Mouse (Mus musculus) midbrain, embryonic 16.5 days (tissue): ENCODE results near the gene Tnfaip8l3. TPM values are rescaled to one million over a fixed set of nuclear protein-coding genes. Genes with fewer than 3 reads are reported as not detected.
"Not testable (repeated sequence)": the region's sequence is repeated elsewhere in the genome, so short reads cannot be mapped to it uniquely, and the experiment has no call there.

Experiments
- ATAC-seq: fragments of 200-750 bp; cut with Nextera tagmentation; 2 replicates; pipeline ENCODE4 v1.8.0; 2017; ENCODE audit warnings: moderate TSS enrichment
- H3K27ac ChIP-seq: fragments of 300-500 bp; sonication (generic); 2 replicates; pipeline ENCODE4 v1.5.1; 2014; ENCODE audit warnings: mild to moderate bottlenecking, low read length, mixed read lengths
- H3K27me3 ChIP-seq: fragments of 300-500 bp; sonication (generic); 2 replicates; pipeline ENCODE4 v1.6.1; 2014; ENCODE audit warnings: low read depth, low read length, mixed read lengths; ENCODE audit not compliant: control insufficient read depth, insufficient read depth
- H3K36me3 ChIP-seq: fragments of 300-500 bp; sonication (generic); 2 replicates; pipeline ENCODE4 v1.6.1; 2014; ENCODE audit warnings: mild to moderate bottlenecking, low read length, moderate library complexity, mixed read lengths; ENCODE audit not compliant: control insufficient read depth, insufficient read depth
- H3K4me1 ChIP-seq: fragments of 300-500 bp; sonication (generic); 2 replicates; pipeline ENCODE4 v1.6.1; 2014; ENCODE audit warnings: mild to moderate bottlenecking, low read length, mixed read lengths; ENCODE audit not compliant: control insufficient read depth, insufficient read depth
- H3K4me2 ChIP-seq: fragments of 300-500 bp; sonication (generic); 2 replicates; pipeline ENCODE4 v1.6.1; 2014; ENCODE audit warnings: mild to moderate bottlenecking, low read length, mixed read lengths
- H3K4me3 ChIP-seq: fragments of 300-500 bp; sonication (generic); 2 replicates; pipeline ENCODE4 v1.5.1; 2014; ENCODE audit warnings: low read depth, mild to moderate bottlenecking, low read length, moderate library complexity, mixed read lengths
- H3K9ac ChIP-seq: fragments of 300-500 bp; sonication (generic); 2 replicates; pipeline ENCODE4 v1.6.1; 2014; ENCODE audit warnings: low read depth, low read length, mixed read lengths
- H3K9me3 ChIP-seq: fragments of 300-500 bp; sonication (generic); replicated peaks from 2 replicates; pipeline ENCODE4 v1.6.1; 2014; ENCODE audit warnings: mild to moderate bottlenecking, low read length, mixed read lengths; ENCODE audit not compliant: control insufficient read depth, poor library complexity, severe bottlenecking
- WGBS: fragments of 180-500 bp; shearing (Covaris S2); extraction: QIAGEN DNeasy Blood & Tissue Kit; methylation state at CpG from one replicate; pipeline ENCODE4 v1.1.7; 2014; 5-methylcytosine and 5-hydroxymethylcytosine counted together
- polyA plus RNA-seq: library from polyadenylated mRNA; unstranded; fragments of >200 nt; fragmentation: Nextera tagmentation; extraction: Ambion mirVana; gene quantifications from 2 replicates; pipeline ENCODE4 v1.2.1, GENCODE M21; 2015

The Tnfaip8l3 gene
- polyA plus RNA-seq, 1 experiment from 2014 or later = 1.0 TPM

- Histone ChIP-seq H3K9ac (no peak overlapping the region), H3K9me3 (no peaks in the 10 kb centered on the region), H3K27ac (no peak overlapping the region), H3K4me1 (peaks cover 7% of the 10 kb centered on the region; the same call in 1 of the 2 replicates), H3K27me3 (no peaks in the 10 kb centered on the region), H3K36me3 (no peaks in the 10 kb centered on the region), H3K4me2 (peak overlapping the region; percentile 13; the same call in 1 of the 2 replicates), H3K4me3 (no peak overlapping the region)
- WGBS = 39% methylated on average over 9 of the region's 9 CpGs
- peak; percentile 70; the same call in 1 of the 2 replicates for ATAC-seq
Measured at GRCm38 (mm10) chr9:54037717-54038116, 30.5 kb downstream of the Tnfaip8l3 start.

GRCm38 (mm10) chr9:54034691-54035090 is 33.5 kb downstream of the Tnfaip8l3 start:
- WGBS = 77% methylated on average over 5 of the region's 5 CpGs

GRCm38 (mm10) chr9:54022795-54023194 is 45.4 kb downstream of the Tnfaip8l3 start:
- Histone ChIP-seq H3K9me3 (no peaks in the 10 kb centered on the region), H3K36me3 (no peaks in the 10 kb centered on the region), H3K27ac (no peak overlapping the region), H3K4me2 (no peak overlapping the region), H3K4me1 (no peaks in the 10 kb centered on the region), H3K27me3 (no peaks in the 10 kb centered on the region), H3K9ac (no peak overlapping the region), H3K4me3 (no peak overlapping the region)
- 69% methylated on average over 3 of the region's 3 CpGs for WGBS
- no peak for ATAC-seq

More at GRCm38 (mm10) chr9:54034691-54035090, 33.5 kb downstream of the Tnfaip8l3 start:
- H3K4me3 ChIP-seq = no peak overlapping the region
- no peaks in the 10 kb centered on the region for H3K9me3 ChIP-seq
- H3K4me1 ChIP-seq = peaks cover 7% of the 10 kb centered on the region; the same call in 1 of the 2 replicates
- H3K36me3 ChIP-seq = no peaks in the 10 kb centered on the region
- no peak overlapping the region for H3K4me2 ChIP-seq
- no peaks in the 10 kb centered on the region for H3K27me3 ChIP-seq
- no peak overlapping the region for H3K27ac ChIP-seq
- no peak for ATAC-seq
- no peak overlapping the region for H3K9ac ChIP-seq

GRCm38 (mm10) chr9:53994528-53994927 is 73.7 kb downstream of the Tnfaip8l3 start:
- H3K9ac ChIP-seq = no peak overlapping the region
- H3K4me2 ChIP-seq = no peak overlapping the region
- no peak overlapping the region for H3K4me3 ChIP-seq
- H3K4me1 ChIP-seq = no peaks in the 10 kb centered on the region
- no peaks in the 10 kb centered on the region for H3K36me3 ChIP-seq
- 67% methylated on average over 1 of the region's 1 CpGs for WGBS
- H3K27me3 ChIP-seq = no peaks in the 10 kb centered on the region
- ATAC-seq = no peak
- H3K9me3 ChIP-seq = no peaks in the 10 kb centered on the region
- H3K27ac ChIP-seq = no peak overlapping the region

GRCm38 (mm10) chr9:53992567-53992966 is 75.6 kb downstream of the Tnfaip8l3 start:
- H3K9me3 ChIP-seq, ATAC-seq, H3K4me1 ChIP-seq, H3K4me2 ChIP-seq, H3K9ac ChIP-seq, H3K4me3 ChIP-seq, H3K27ac ChIP-seq, H3K27me3 ChIP-seq, H3K36me3 ChIP-seq: not testable (repeated sequence)

- Histone ChIP-seq H3K4me3 (no peak overlapping the region), H3K27ac (no peak overlapping the region), H3K36me3 (no peaks in the 10 kb centered on the region), H3K9ac (no peak overlapping the region), H3K9me3 (no peaks in the 10 kb centered on the region), H3K27me3 (no peaks in the 10 kb centered on the region; the same call in 1 of the 2 replicates), H3K4me2 (no peak overlapping the region), H3K4me1 (peaks cover 2% of the 10 kb centered on the region; the same call in 1 of the 2 replicates)
- WGBS = 3% methylated on average over 3 of the region's 3 CpGs
- ATAC-seq = peak; percentile 89
Measured at GRCm38 (mm10) chr9:53990921-53991320, 77.3 kb downstream of the Tnfaip8l3 start.

GRCm38 (mm10) chr9:53986972-53987371 is 81.2 kb downstream of the Tnfaip8l3 start:
- peak; percentile 63; the same call in 1 of the 2 replicates for ATAC-seq
- peaks cover 2% of the 10 kb centered on the region; the same call in 1 of the 2 replicates for H3K4me1 ChIP-seq
- H3K27ac ChIP-seq = no peak overlapping the region
- 28% methylated on average over 3 of the region's 3 CpGs for WGBS
- H3K4me3 ChIP-seq = no peak overlapping the region
- no peak overlapping the region for H3K9ac ChIP-seq
- H3K36me3 ChIP-seq = no peaks in the 10 kb centered on the region
- no peaks in the 10 kb centered on the region; the same call in 1 of the 2 replicates for H3K27me3 ChIP-seq
- no peak overlapping the region for H3K4me2 ChIP-seq
- no peaks in the 10 kb centered on the region for H3K9me3 ChIP-seq

GRCm38 (mm10) chr9:53984868-53985267 is 83.3 kb downstream of the Tnfaip8l3 start:
- Histone ChIP-seq H3K4me3 (no peak overlapping the region), H3K27me3 (no peaks in the 10 kb centered on the region; the same call in 1 of the 2 replicates), H3K4me1 (peaks cover 2% of the 10 kb centered on the region; the same call in 1 of the 2 replicates), H3K9me3 (no peaks in the 10 kb centered on the region), H3K36me3 (no peaks in the 10 kb centered on the region), H3K27ac (no peak overlapping the region), H3K4me2 (no peak overlapping the region), H3K9ac (no peak overlapping the region)
- 25% methylated on average over 9 of the region's 9 CpGs for WGBS
- no peak for ATAC-seq

GRCm38 (mm10) chr9:53975122-53975518 is 93.1 kb downstream of the Tnfaip8l3 start, which contains the start of gene Elmod1:
TSS of gene Elmod1 (minus strand) at chr9:53975301.
- H3K27me3 ChIP-seq = no peaks in the 10 kb centered on the region; the same call in 1 of the 2 replicates
- peak; percentile 91 for ATAC-seq

More at GRCm38 (mm10) chr9:53975122-53975518, 93.1 kb downstream of the Tnfaip8l3 start, which contains the start of gene Elmod1:
- Histone ChIP-seq H3K4me3 (peak within 1 kb of the TSS; percentile 85), H3K36me3 (no peaks in the 10 kb centered on the region), H3K4me2 (peak within 1 kb of the TSS; percentile 78), H3K9me3 (no peaks in the 10 kb centered on the region), H3K4me1 (peaks cover 11% of the 10 kb centered on the region), H3K27ac (peak within 1 kb of the TSS; percentile 93), H3K9ac (peak within 1 kb of the TSS; percentile 94)
- under 1% methylated on average over 36 of the region's 36 CpGs for WGBS
